Mouse (Mus musculus): ENCODE measurements around the gene Dph1.
"Not testable (repeated sequence)": the region's sequence is repeated elsewhere in the genome, so short reads cannot be mapped to it uniquely, and the experiment has no call there.

Dph1 gene

GRCm38 (mm10) chr11:75203926-75204325 lies 12.9 kb upstream of the Dph1 start:
- DNase-seq (ENCODE audit: low read depth, low spot score) = no peak

DNA sequence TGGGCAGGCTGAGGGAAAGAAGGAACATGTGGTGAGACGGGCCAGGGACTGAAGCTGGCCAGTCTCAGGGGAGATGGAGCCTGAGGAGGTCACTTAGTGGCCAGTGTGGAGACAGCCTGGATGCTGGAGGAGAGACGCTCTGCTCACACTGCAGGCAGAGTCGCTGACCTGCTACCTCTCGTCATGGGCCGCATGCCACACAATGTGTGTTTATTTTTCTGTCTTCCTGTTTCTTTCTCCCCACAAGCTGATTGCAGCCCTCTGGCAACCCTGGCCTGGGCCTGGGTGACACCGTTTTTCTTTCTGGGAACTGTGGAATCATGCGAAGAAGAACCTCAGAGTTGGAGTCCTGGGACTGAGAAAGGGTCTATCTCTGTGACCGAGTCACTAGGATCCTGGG lies 10.7 kb upstream of the Dph1 start:
- no peak for DNase-seq (ENCODE audit: low read depth, low spot score)

DNA sequence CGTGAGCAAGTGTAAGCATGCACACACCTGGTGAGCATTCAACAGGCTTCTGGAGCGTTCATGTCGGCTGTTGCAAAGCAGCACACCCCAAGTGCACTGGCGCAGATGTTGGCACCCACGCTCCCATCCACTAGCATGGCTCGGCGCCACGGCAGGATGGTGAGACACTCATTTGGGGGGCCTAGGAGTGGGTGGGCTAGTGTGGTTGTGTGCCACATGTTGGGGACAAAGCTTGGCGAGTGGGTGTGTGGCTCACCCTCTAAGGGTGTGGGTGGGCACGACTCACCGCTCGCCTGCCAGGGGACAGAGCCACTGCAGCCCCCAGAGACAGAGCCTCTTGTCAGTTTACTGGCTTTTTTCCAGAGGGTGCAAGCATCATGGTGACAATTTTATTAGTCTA lies 9.9 kb upstream of the Dph1 start:
- DNase-seq (ENCODE audit: low read depth, low spot score) = no peak

DNA sequence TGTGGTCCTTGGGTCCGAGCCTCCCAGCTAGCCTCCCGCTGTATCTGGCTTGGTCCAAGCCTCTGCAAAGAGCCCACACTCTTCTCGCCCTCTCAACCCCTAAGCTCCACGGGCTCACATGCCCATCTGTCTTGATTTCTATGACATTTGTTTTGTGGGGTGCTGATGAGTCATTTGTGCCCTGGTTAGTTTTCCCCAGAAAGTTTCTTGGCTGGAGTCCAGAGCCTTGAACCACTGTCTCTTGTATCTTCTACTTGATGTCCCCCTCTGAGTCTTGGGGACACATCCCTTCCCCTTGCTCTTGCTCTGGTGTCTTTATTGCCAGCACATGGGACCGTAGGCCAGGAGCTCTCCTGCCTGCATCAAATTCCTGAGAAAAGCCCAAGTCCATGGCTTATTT lies 8.9 kb upstream of the Dph1 start:
- DNase-seq (ENCODE audit: low read depth, low spot score) = no peak

GRCm38 (mm10) chr11:75198792-75199191 lies 7.8 kb upstream of the Dph1 start:
- no peak for DNase-seq (ENCODE audit: low read depth, low spot score)

DNA sequence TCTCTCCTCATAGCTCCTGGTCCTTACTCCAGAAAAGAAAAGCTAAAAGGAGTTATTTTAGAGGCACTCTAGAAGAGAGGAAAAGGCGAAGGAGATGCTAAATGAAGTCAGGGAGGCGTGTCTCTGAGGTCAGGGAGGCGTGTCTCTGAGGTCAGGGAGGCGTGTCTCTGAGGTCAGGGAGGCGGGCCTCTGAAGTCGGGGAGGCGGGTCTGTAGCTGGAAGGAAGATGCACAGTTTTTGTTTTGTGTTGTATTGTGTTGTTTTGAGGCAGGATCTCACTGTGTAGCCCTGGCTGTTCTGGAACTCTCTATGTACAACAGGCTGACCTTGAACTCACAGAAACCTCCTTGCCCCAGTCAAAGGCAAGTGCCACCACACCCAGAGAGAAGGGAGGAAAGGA lies 6.9 kb upstream of the Dph1 start:
- DNase-seq (ENCODE audit: low read depth, low spot score) = peak; percentile 77

- DNase-seq (ENCODE audit: low read depth, low spot score) = no peak
These were observed 5.1 kb upstream of the Dph1 start for GRCm38 (mm10) chr11:75196131-75196530.

GRCm38 (mm10) chr11:75194850-75195461 lies 3.9 kb upstream of the Dph1 start:
- peak; percentile 96 for DNase-seq (ENCODE audit: low read depth, low spot score)

GRCm38 (mm10) chr11:75194121-75194849 lies 3.2 kb upstream of the Dph1 start:
- DNase-seq (ENCODE audit: low read depth, low spot score) = peak; percentile 63

DNA sequence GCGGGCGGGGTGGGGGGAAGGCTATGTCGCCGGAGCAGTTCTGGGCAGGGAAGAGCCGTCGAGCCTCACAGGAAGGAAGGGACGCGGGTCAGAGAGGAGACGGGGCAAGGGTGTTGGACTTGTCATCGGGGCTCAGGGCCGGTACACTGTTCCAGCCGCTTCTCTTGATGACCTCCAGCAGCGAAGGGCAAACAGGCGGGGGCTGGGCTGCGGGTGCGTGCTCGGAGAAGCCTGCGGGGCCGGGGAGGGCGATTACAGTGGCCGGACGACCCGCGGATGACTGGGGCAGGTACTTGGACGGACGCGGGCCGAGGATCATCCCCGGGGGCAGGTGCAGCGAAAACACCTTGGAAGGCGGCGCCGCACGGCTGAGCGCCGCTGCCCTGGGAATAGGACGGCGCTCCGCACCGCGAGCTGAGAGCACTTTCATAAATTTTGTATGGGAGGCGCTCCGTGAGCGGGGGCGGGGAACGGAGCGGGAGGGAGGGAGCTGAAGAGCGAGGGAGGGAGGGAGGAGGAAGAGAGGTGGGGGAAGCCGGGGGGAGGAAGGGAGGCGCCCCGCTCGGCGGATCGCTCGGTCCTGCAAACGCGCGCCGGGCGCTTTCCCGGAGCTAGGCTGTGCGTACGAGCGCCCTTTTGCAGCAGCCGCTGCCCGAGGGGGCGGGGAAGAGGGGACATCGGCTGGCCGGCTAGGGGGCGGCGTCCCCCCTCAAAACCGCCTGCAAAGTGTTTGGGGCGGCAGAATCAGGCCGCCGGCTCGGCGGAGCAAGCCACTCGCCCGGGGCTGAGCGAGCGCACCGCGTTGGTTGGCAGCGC lies 2.4 kb upstream of the Dph1 start, which contains the start of gene Rtn4rl1:
Rtn4rl1 (plus strand) TSS at position 528 of the 816 bp plus-strand sequence.
- DNase-seq (ENCODE audit: low read depth, low spot score) = peak; percentile 73

- DNase-seq (ENCODE audit: low read depth, low spot score) = peak; percentile 91
These were observed 1.5 kb upstream of the Dph1 start for GRCm38 (mm10) chr11:75192336-75193214.

- no peak for DNase-seq (ENCODE audit: low read depth, low spot score)
These were observed 800 bp upstream of the Dph1 start for GRCm38 (mm10) chr11:75191841-75192240.

- DNase-seq (ENCODE audit: low read depth, low spot score) = peak; percentile 97
These were observed 693 bp downstream of the Dph1 start for GRCm38 (mm10) chr11:75190371-75190724.

- DNase-seq (ENCODE audit: low read depth, low spot score) = peak; percentile 62
These were observed 1.2 kb downstream of the Dph1 start for GRCm38 (mm10) chr11:75189713-75190370.

GRCm38 (mm10) chr11:75184986-75185385 lies 6.1 kb downstream of the Dph1 start:
- no peak for DNase-seq (ENCODE audit: low read depth, low spot score)

DNA sequence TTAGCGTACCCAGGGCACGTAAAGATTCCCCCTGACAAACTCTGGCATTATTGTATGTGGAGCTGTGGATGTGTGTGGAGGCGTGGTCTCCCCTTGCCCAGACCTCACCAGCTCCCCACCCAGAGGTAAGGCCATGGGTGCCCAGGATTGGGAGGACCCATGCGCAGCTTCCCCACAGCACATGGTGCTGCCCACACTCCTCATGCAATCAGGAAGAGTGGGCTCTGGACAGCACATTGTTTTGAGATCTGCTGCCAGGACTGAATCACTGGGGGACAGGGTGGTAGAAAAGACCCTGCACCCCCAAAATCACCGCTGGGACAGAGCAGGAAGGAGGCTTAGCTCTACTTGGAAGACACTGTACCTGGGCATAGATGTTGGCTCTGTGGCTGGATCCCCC lies 6.5 kb downstream of the Dph1 start:
- no peak for DNase-seq (ENCODE audit: low read depth, low spot score)

GRCm38 (mm10) chr11:75183917-75184570 lies 7.0 kb downstream of the Dph1 start:
- no peak for DNase-seq (ENCODE audit: low read depth, low spot score)

GRCm38 (mm10) chr11:75178672-75179208 lies 12.3 kb downstream of the Dph1 start, which contains the start of gene Ovca2:
Gene Ovca2 (minus strand): TSS chr11:75178835.
- peak; percentile 98 for DNase-seq (ENCODE audit: low read depth, low spot score)

DNA sequence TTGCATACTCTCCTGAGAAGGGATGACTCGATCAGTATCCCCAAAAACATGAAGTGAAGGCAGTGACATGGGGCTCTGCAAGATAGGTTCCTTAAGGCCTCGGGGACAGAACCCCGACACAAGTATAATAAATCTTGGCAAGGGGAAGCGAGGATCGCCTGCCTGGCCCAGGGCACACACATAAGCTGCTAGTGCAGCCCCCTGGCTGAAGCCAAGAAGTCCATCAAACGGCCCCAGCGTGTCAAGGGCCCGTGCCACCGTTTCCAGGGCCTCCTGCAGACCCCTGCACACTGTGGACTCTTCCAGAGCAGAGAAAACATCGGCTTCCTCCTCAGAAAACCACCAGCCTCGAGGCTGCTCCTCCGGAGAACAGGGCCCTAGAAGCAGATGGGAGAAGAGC lies 13.0 kb downstream of the Dph1 start:
- DNase-seq (ENCODE audit: low read depth, low spot score) = peak; percentile 9

- not testable (repeated sequence) for DNase-seq (ENCODE audit: low read depth, low spot score)
These were observed 16.5 kb downstream of the Dph1 start for GRCm38 (mm10) chr11:75174574-75174973.

Data from ZHBTc4 (cell line).